Mouse (Mus musculus) retina, embryonic 14.5 days (tissue): ENCODE data around the gene Kif2a.
"Not testable (repeated sequence)": the region's sequence is repeated elsewhere in the genome, so short reads cannot be mapped to it uniquely, and the experiment has no call there.

Experiments
- DNase-seq: peaks from one replicate; pipeline ENCODE4 v3.0.0-alpha.2; 2015; ENCODE audit warnings: low spot score

Gene Kif2a

DNA sequence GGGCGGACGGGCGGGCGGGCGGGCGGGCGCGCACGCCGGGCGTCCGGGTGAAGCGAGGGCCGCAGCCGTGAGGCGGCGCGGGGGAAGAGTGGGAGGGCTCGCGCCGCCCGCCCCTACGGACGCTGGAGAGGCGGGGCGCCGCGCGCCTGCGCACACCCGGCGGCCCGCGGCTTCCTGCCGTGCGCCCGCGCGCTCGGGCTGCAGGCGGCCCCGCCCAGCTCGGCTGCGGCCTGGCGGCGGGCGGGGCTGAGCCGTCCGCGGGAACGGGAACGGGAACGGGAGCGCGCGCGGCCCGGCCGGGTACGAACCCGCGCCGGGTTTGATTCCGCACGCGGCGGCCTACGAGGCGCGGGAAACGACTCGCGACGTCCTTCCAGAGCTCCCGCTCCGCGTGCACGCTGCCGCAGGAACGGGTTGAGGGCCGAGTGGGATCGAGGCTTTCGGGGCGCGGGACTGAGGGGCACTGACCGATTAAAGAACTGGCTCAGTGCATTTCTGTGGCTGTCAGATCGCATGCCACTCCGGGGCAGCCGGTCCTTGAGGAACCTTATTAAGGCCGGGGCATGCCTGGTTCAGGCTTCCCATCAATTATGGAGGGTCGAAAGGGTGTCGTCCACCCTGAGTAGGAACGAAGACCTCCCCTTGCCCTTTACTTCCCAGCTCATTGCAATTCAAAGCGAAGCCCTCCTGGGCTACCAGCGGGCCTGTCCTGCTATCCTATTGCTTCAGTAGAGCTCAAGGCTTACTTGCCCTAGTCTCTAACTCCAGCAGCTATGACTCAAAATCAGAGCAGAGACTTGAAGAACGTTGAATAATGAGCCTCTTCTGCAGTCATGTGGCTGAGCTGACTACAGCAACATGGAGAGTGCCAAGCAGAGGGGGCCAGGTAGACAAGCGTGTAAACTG is 593 bp upstream of the Kif2a start:
- peak; percentile 87 for DNase-seq

GRCm38 (mm10) chr13:107019443-107019842 is 2.5 kb downstream of the Kif2a start:
- no peak for DNase-seq

DNA sequence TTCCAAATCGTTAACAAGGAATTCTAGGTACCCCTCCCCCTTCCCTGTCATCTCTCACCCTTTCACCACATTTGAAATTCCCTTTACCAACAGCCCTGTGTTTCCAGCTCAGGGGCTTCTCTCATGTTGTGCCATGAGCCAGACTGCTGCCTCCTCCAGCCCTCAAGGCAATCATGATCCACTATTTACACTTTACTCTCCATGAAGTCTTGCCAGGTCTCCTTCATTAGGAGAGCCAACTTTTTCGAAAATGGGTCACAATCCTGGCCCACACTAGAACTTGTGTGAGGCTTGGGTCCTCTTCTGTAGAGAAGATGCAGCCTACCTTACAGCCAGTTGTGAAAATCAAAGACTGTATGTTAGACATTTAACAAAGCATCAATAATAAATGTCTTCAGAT is 8.0 kb downstream of the Kif2a start:
- no peak for DNase-seq

DNA sequence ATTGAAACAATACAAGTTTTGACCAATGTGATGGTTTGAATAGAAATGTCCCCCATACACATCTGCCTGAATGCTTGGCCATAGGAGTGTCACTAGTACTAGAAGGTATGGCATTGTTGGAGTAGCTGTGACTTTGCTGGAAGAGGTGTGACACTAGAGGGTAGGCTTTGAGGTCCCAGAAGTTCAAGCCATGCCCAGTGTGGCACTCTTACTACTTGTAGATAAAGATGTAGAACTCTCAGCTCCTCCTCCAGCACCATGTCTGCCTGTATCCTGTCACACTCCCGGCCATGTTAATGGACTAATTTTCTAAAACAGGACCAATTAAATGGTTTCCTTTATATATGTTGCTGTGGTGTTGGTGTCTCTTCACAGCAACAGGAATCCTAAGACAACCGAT is 10.3 kb downstream of the Kif2a start:
- DNase-seq = no peak

- no peak for DNase-seq
Measured at GRCm38 (mm10) chr13:107008174-107008573, 13.8 kb downstream of the Kif2a start.

GRCm38 (mm10) chr13:107003211-107003610 is 18.7 kb downstream of the Kif2a start:
- DNase-seq = no peak

DNA sequence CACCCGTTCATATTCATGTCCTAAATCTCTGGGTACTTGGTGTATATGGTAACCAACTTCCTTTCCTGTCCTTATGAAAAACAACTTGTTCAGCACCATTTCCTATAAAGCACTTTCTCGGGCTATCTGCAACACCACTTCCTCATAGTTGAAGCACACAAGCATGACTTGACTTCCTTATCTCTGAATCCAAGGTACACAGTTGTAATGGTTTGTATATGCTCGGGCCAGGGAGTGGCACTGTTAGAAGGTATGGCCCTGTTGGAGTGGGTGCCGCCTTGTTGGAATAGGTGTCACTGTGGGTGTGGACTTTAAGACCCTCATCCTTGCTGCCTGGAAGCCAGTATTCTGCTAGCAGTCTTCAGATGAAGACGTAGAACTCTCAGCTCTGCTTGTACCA is 23.3 kb downstream of the Kif2a start:
- DNase-seq = no peak

DNA sequence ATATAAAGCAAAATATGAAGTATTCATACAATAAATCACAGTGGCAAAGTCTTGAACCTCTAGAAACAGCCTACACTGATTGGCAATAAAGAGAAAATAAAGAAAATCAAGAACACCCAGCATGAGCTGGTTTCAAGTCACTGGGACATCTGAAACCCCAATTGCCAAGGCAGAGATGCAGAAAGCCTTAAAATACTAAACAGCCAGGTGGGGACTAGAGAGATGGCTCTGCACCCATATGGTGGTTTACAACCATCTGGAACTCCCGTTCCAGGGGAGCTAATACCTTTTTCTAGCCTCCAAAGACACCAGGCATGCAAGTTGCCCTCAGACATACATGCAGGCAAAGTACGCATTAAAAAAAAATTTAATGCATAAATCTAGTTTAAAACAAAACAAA is 23.9 kb downstream of the Kif2a start:
- no peak for DNase-seq

GRCm38 (mm10) chr13:106997557-106997956 is 24.4 kb downstream of the Kif2a start:
- DNase-seq = not testable (repeated sequence)

DNA sequence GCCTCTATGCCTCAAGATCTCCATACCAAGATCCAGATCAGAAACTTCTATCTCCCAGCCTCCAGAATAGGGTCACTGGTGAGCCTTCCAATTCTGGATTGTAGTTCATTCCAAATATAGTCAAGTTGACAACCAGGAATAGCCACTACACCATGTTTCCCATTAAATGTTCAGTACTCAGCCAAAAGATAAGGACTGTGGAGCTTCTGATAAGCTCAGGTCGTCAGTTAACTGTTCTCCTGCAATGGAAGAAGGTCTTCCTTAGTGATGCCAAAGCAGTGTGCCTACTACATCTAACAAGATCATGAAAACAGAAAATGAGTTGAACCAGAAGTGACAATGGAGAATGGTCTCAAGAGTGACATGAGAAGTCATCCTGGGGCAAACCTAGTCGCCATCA is 25.0 kb downstream of the Kif2a start:
- DNase-seq = no peak

DNA sequence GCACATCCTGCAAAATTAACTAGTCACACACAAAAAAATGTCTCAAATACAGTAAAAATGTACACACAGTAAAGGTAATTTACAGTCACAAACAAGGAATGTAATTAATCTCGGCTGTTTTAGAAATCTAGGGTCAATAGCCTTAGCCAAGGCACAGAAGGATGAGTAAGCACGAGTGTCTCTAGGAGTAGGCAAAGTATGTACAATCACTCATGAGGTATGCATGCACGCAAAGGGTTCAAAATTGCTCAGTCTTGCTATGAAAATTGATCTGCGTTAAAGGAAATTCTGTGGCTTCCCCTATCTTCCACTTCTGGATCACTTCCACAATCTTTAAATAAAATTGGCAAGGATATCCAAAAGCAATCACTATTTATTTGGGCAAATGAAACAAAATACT is 60.4 kb downstream of the Kif2a start:
- DNase-seq = no peak

DNA sequence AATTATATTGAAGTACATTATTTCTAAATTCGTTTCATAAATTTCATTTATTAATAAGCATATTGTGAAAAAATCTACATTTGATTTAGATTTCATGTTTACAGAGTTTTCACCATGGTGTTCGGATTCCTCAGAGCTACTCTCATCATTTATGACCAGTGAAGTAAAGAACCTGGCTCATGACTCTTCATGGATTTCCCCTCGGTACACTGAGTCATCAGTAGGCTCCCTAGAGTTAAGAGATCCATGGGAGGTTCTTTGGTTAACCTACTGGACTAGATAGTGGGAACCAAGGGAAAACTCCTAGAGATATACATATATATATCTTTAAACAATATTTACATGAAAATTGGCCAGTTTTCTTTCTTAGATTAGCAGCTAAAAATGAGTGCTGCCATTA is 61.4 kb downstream of the Kif2a start:
- no peak for DNase-seq

DNA sequence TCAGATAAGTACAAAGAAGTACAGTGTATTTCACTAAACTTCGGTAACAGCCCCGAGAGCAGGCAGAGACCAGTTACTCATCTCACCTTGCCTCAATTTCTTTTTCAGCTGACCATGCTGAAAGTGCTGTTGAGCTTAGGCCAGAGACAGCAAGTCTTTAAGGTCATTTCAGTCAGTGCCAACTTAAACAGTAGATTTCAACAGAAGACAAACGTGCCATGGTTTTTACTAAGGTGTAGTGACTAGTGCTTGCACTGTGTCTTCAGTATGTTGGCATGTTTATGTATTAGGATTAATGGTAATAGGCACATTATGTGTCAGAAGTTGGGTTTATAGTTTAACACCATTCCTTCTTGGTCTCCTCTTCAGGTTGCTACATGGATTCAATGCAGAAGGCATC is 63.6 kb downstream of the Kif2a start:
- DNase-seq = no peak

GRCm38 (mm10) chr13:106957554-106957953 is 64.4 kb downstream of the Kif2a start:
- DNase-seq = no peak

DNA sequence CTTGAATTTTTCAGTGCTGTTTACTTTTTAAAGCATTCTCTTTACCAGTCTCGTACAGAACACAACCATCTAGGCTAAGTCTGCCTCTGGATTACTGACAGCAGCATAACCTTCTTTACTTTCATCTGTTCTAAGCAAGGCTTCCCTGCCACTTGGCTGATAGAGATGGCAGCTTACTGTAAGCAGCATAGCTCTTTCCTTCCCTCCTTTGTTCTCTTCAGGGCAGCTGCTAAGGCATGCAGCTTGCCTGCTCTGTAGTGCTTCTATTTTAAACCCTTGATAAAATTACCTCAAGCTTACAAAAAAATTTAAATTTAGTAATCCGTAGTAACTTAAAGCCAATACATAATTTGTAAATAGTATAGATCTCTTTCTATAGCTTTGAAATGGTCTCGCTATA is 67.0 kb downstream of the Kif2a start:
- DNase-seq = no peak

DNA sequence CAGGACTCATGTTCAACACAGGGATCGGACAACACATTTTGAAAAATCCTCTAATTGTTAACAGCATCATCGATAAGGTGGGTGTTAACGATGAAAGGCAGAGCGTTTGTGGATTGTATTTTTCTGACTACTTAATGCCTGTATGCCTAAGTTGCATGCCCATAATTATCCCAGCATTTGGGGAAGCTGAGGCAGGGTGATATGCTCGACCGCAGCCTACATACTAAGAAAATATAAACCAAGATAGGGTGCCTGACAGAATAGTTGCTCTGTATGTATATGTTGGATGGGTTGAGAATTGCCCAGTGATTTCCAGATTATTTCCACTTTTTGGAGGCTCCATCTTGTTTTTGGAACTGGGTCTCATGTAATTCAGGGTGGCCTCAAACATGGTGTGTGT is 74.3 kb downstream of the Kif2a start:
- DNase-seq = no peak

GRCm38 (mm10) chr13:106946594-106947540 is 75.1 kb downstream of the Kif2a start, which contains the start of gene Dimt1:
Gene Dimt1 (plus strand): TSS chr13:106947127.
- DNase-seq = peak; percentile 96

- no peak for DNase-seq
Measured at GRCm38 (mm10) chr13:106945518-106945917, 76.4 kb downstream of the Kif2a start.

- no peak for DNase-seq
Measured at GRCm38 (mm10) chr13:106942721-106943120, 79.2 kb downstream of the Kif2a start.

- DNase-seq = peak; percentile 69
Measured at GRCm38 (mm10) chr13:106941211-106941976, 80.5 kb downstream of the Kif2a start.

GRCm38 (mm10) chr13:106937138-106937472 is 84.8 kb downstream of the Kif2a start:
- no peak for DNase-seq
